Mouse (Mus musculus) forebrain, embryonic 16.5 days (tissue): ENCODE results near the gene Smad5. TPM values are rescaled to one million over a fixed set of nuclear protein-coding genes. Genes with fewer than 3 reads are reported as not detected.

Source experiments
- ATAC-seq: fragments of 200-750 bp; cut with Nextera tagmentation; 2 replicates; pipeline ENCODE4 v1.8.0; 2017; ENCODE audit warnings: mild to moderate bottlenecking, moderate library complexity
- H3K27ac ChIP-seq: fragments of 300-500 bp; sonication (generic); 2 replicates; pipeline ENCODE4 v1.5.1; 2014; ENCODE audit warnings: low read length, control low read depth
- H3K27me3 ChIP-seq: fragments of 300-500 bp; sonication (generic); replicated peaks from 2 replicates; pipeline ENCODE4 v1.6.1; 2014; ENCODE audit warnings: low read length; ENCODE audit not compliant: control insufficient read depth, insufficient read depth
- H3K36me3 ChIP-seq: fragments of 300-500 bp; sonication (generic); 2 replicates; pipeline ENCODE4 v1.6.1; 2014; ENCODE audit not compliant: control insufficient read depth, insufficient read depth
- H3K4me1 ChIP-seq: fragments of 300-500 bp; sonication (generic); replicated peaks from 2 replicates; pipeline ENCODE4 v1.6.1; 2014; ENCODE audit warnings: low read length; ENCODE audit not compliant: control insufficient read depth, insufficient read depth
- H3K4me2 ChIP-seq: fragments of 300-500 bp; sonication (generic); 2 replicates; pipeline ENCODE4 v1.6.1; 2014; ENCODE audit warnings: mild to moderate bottlenecking, low read length, control low read depth
- H3K4me3 ChIP-seq: fragments of 300-500 bp; sonication (generic); replicated peaks from 2 replicates; pipeline ENCODE4 v1.5.1; 2014; ENCODE audit warnings: mild to moderate bottlenecking, low read length, control low read depth
- H3K9ac ChIP-seq: fragments of 300-500 bp; sonication (generic); replicated peaks from 2 replicates; pipeline ENCODE4 v1.6.1; 2014; ENCODE audit warnings: low read depth, low read length, control low read depth
- H3K9me3 ChIP-seq: fragments of 300-500 bp; sonication (generic); 2 replicates; pipeline ENCODE4 v1.6.1; 2016; ENCODE audit warnings: low read length; ENCODE audit not compliant: control insufficient read depth
- WGBS: fragments of 180-500 bp; shearing (Covaris S2); extraction: QIAGEN DNeasy Blood & Tissue Kit; methylation state at CpG from one replicate; pipeline ENCODE4 v1.1.7; 2014; 5-methylcytosine and 5-hydroxymethylcytosine counted together
- polyA plus RNA-seq: library from polyadenylated mRNA; unstranded; fragments of >200 nt; fragmentation: Nextera tagmentation; extraction: Ambion mirVana; gene quantifications from 2 replicates; pipeline ENCODE4 v1.2.1, GENCODE M21; 2015

The Smad5 gene
- polyA plus RNA-seq, 1 experiment from 2014 or later = 32.9 TPM

GRCm38 (mm10) chr13:56697171-56697570 is 5.6 kb upstream of the Smad5 start:
- H3K9me3 ChIP-seq = no peaks in the 10 kb centered on the region
- WGBS = 80% methylated on average over 2 of the region's 2 CpGs
- no peak; the same call in 1 of the 2 replicates for ATAC-seq
- H3K27me3 ChIP-seq = no peaks in the 10 kb centered on the region
- no peak overlapping the region for H3K4me2 ChIP-seq
- peaks cover 25% of the 10 kb centered on the region for H3K4me1 ChIP-seq
- H3K27ac ChIP-seq = peak overlapping the region; percentile 85
- no peak overlapping the region for H3K4me3 ChIP-seq
- no peaks in the 10 kb centered on the region for H3K36me3 ChIP-seq
- H3K9ac ChIP-seq = no peak overlapping the region

- no peak overlapping the region for H3K9ac ChIP-seq
- 3% methylated on average over 9 of the region's 9 CpGs for WGBS
- H3K36me3 ChIP-seq = no peaks in the 10 kb centered on the region
- peak overlapping the region; percentile 85 for H3K27ac ChIP-seq
- H3K4me2 ChIP-seq = peak overlapping the region; percentile 1; the same call in 1 of the 2 replicates
- no peaks in the 10 kb centered on the region for H3K27me3 ChIP-seq
- peak; percentile 81 for ATAC-seq
- no peak overlapping the region for H3K4me3 ChIP-seq
- peaks cover 28% of the 10 kb centered on the region for H3K4me1 ChIP-seq
- H3K9me3 ChIP-seq = no peaks in the 10 kb centered on the region
These were observed 4.4 kb upstream of the Smad5 start for GRCm38 (mm10) chr13:56698391-56698790.

GRCm38 (mm10) chr13:56699370-56699769 is 3.4 kb upstream of the Smad5 start:
- Histone ChIP-seq H3K36me3 (no peaks in the 10 kb centered on the region), H3K9me3 (no peaks in the 10 kb centered on the region), H3K9ac (no peak overlapping the region), H3K4me3 (no peak overlapping the region), H3K27ac (no peak overlapping the region), H3K27me3 (no peaks in the 10 kb centered on the region), H3K4me1 (peaks cover 31% of the 10 kb centered on the region), H3K4me2 (no peak overlapping the region)
- ATAC-seq = no peak
- 85% methylated on average over 2 of the region's 2 CpGs for WGBS

GRCm38 (mm10) chr13:56700981-56701380 is 1.8 kb upstream of the Smad5 start:
- no peak for ATAC-seq
- Histone ChIP-seq H3K4me1 (peaks cover 47% of the 10 kb centered on the region), H3K27ac (no peak overlapping the region), H3K9me3 (no peaks in the 10 kb centered on the region), H3K4me3 (no peak overlapping the region), H3K27me3 (no peaks in the 10 kb centered on the region), H3K9ac (no peak overlapping the region), H3K4me2 (no peak overlapping the region), H3K36me3 (0 out of 2 replicates have a peak, but pooled peaks cover 1% of the 10 kb centered on the region)
- WGBS = 87% methylated on average over 1 of the region's 1 CpGs

GRCm38 (mm10) chr13:56701924-56702323 is 886 bp upstream of the Smad5 start:
- no peak for ATAC-seq
- H3K4me3 ChIP-seq = no peak overlapping the region
- H3K4me2 ChIP-seq = no peak overlapping the region
- 77% methylated on average over 10 of the region's 10 CpGs for WGBS
- H3K36me3 ChIP-seq = 0 out of 2 replicates have a peak, but pooled peaks cover 3% of the 10 kb centered on the region
- H3K27me3 ChIP-seq = no peaks in the 10 kb centered on the region
- H3K9me3 ChIP-seq = no peaks in the 10 kb centered on the region
- H3K4me1 ChIP-seq = peaks cover 52% of the 10 kb centered on the region
- H3K27ac ChIP-seq = no peak overlapping the region
- no peak overlapping the region for H3K9ac ChIP-seq

- Histone ChIP-seq H3K36me3 (0 out of 2 replicates have a peak, but pooled peaks cover 3% of the 10 kb centered on the region), H3K9me3 (no peaks in the 10 kb centered on the region), H3K27me3 (no peaks in the 10 kb centered on the region), H3K4me3 (peak overlapping the region; percentile 85), H3K4me1 (peaks cover 45% of the 10 kb centered on the region), H3K27ac (peak overlapping the region; percentile 97), H3K4me2 (peak overlapping the region; percentile 69), H3K9ac (peak overlapping the region; percentile 91)
- WGBS = under 1% methylated on average over 26 of the region's 80 CpGs
- ATAC-seq = peak; percentile 67
These were observed 536 bp downstream of the Smad5 start for GRCm38 (mm10) chr13:56703222-56703870.

GRCm38 (mm10) chr13:56703871-56704321 is 1.1 kb downstream of the Smad5 start:
- no peaks in the 10 kb centered on the region for H3K9me3 ChIP-seq
- H3K27ac ChIP-seq = peak overlapping the region; percentile 97
- WGBS = under 1% methylated on average over 11 of the region's 11 CpGs
- H3K4me1 ChIP-seq = peaks cover 40% of the 10 kb centered on the region
- ATAC-seq = peak; percentile 27
- H3K4me2 ChIP-seq = peak overlapping the region; percentile 69
- peak overlapping the region; percentile 85 for H3K4me3 ChIP-seq
- 0 out of 2 replicates have a peak, but pooled peaks cover 3% of the 10 kb centered on the region for H3K36me3 ChIP-seq
- H3K27me3 ChIP-seq = no peaks in the 10 kb centered on the region
- H3K9ac ChIP-seq = peak overlapping the region; percentile 91

GRCm38 (mm10) chr13:56704596-56704995 is 1.8 kb downstream of the Smad5 start:
- Histone ChIP-seq H3K4me3 (peak overlapping the region; percentile 85), H3K27ac (no peak overlapping the region), H3K4me2 (peak overlapping the region; percentile 69), H3K36me3 (0 out of 2 replicates have a peak, but pooled peaks cover 3% of the 10 kb centered on the region), H3K27me3 (no peaks in the 10 kb centered on the region), H3K9ac (no peak overlapping the region), H3K4me1 (peaks cover 40% of the 10 kb centered on the region), H3K9me3 (no peaks in the 10 kb centered on the region)
- WGBS = 46% methylated on average over 2 of the region's 2 CpGs
- ATAC-seq = no peak

- Histone ChIP-seq H3K4me3 (no peak overlapping the region), H3K4me1 (peaks cover 47% of the 10 kb centered on the region), H3K27me3 (no peaks in the 10 kb centered on the region), H3K4me2 (no peak overlapping the region), H3K9me3 (no peaks in the 10 kb centered on the region), H3K27ac (no peak overlapping the region), H3K9ac (no peak overlapping the region), H3K36me3 (0 out of 2 replicates have a peak, but pooled peaks cover 3% of the 10 kb centered on the region)
- 91% methylated on average over 4 of the region's 4 CpGs for WGBS
- no peak for ATAC-seq
These were observed 4.3 kb downstream of the Smad5 start for GRCm38 (mm10) chr13:56707111-56707510.
